Mouse (Mus musculus): Measurements from ENCODE around the gene Pip4k2a. TPM values are rescaled to one million over a fixed set of nuclear protein-coding genes. Genes with fewer than 3 reads are reported as not detected.

Gene Pip4k2a
- polyA plus RNA-seq, 1 experiment from 2014 or later: 8.1 TPM

DNA sequence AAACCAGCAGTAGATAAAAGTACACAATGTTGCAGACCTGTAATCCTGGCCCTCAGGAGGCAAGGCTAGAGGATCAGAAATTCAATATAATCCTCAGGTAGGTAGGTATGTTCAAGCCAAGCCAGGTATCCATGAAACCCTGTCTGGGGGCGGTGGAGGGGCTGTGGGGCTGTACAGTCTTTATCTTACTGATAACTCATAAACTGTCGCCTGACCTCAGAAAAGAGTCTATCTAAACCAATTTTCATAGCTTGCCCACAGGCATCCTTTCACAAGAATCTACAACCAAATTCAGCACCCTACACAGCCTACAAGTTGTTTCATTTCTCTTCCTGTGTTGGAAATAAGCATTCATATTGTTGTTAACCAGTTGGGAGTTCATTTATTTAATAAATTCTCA is 1.5 kb upstream of the Pip4k2a start:
- Histone ChIP-seq H3K4me1 (peaks cover 14% of the 10 kb centered on the region; the same call in 1 of the 2 replicates), H3K9ac (no peak overlapping the region), H3K27ac (no peak overlapping the region), H3K9me3 (no peaks in the 10 kb centered on the region), H3K4me2 (no peak overlapping the region), H3K36me3 (no peaks in the 10 kb centered on the region), H3K4me3 (no peak overlapping the region), H3K27me3 (no peaks in the 10 kb centered on the region)
- WGBS: 80% methylated on average over 2 of the region's 2 CpGs
- ATAC-seq (ENCODE audit: borderline replicate concordance, extremely low read depth, low FRiP score, low TSS enrichment): no peak

DNA sequence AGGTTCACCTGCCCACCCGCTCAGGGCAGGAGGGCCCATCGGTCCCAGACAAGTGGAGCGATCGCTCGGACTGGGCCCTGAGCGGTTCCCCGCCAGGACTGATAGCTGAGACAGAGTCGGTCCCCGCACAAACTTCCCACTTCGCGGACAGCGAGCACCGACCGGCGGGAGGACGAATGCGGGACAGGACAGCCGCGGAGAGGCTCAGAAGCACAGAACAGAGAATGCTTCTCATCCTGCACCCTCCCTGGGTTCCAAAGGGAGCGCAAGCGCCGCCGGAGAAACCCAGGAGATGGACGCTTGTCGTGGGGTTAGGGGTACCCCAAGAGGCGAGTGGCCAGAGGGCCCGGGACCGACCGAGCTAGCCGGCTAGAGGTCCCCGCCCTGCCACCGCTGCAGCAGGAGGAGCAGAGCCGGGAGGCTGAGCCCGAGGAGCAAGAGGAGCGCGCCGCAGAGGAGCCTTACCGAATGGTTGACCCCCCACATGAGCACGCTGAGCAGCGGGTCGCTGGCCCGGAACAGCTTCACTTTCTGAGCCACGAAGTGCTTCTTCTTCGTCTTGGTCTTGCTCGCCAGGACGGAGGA is 447 bp downstream of the Pip4k2a start:
- peak overlapping the region; percentile 97 for H3K4me2 ChIP-seq
- H3K27me3 ChIP-seq: no peaks in the 10 kb centered on the region
- under 1% methylated on average over 46 of the region's 46 CpGs for WGBS
- H3K27ac ChIP-seq: peak overlapping the region; percentile 93
- peaks cover 14% of the 10 kb centered on the region; the same call in 1 of the 2 replicates for H3K4me1 ChIP-seq
- H3K36me3 ChIP-seq: no peaks in the 10 kb centered on the region
- no peaks in the 10 kb centered on the region for H3K9me3 ChIP-seq
- ATAC-seq (ENCODE audit: borderline replicate concordance, extremely low read depth, low FRiP score, low TSS enrichment): peak; percentile 77
- H3K9ac ChIP-seq: peak overlapping the region; percentile 74
- peak overlapping the region; percentile 89 for H3K4me3 ChIP-seq

DNA sequence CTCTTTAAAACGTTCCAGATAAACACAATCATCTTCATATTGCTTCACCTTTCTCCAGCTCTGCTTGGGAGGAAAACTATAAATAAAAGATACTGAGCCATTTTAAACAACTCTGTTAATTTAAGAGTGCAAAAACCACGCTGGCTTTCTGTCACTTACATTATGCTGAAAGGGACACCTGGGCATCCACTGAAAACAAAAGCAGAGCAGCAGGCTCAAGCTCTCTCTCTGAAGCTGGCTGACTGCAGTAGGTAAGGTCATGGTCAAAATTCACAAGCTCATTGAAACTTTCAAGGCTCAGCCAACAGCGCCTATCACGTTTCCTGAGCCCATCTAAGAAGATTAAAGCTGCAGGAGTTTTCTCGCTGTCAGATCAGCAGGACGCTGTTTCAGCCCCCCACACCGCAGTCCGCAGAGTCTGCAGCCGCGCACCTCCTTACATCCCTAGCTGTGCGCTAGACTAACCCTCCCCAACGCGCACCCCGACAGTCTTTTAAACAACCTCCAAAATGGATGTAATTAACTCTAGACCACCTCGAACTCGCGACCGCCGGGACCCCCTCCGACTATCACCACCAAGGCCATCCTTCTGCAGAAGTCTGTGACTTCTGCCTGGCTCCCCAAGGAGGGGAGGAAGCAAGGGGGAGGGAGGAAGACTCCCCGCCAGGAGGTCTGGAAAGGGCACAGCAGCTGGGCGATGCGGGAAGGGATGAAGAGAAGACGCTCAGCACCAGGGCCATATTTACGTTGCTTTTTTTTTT is 1.3 kb downstream of the Pip4k2a start:
- no peaks in the 10 kb centered on the region for H3K36me3 ChIP-seq
- no peaks in the 10 kb centered on the region for H3K27me3 ChIP-seq
- H3K4me1 ChIP-seq: peaks cover 14% of the 10 kb centered on the region; the same call in 1 of the 2 replicates
- H3K4me2 ChIP-seq: peak overlapping the region; percentile 97
- H3K4me3 ChIP-seq: peak overlapping the region; percentile 89
- H3K9me3 ChIP-seq: no peaks in the 10 kb centered on the region
- no peak overlapping the region for H3K27ac ChIP-seq
- no peak for ATAC-seq (ENCODE audit: borderline replicate concordance, extremely low read depth, low FRiP score, low TSS enrichment)
- 0% methylated on average over 25 of the region's 25 CpGs for WGBS
- peak overlapping the region; percentile 74 for H3K9ac ChIP-seq

DNA sequence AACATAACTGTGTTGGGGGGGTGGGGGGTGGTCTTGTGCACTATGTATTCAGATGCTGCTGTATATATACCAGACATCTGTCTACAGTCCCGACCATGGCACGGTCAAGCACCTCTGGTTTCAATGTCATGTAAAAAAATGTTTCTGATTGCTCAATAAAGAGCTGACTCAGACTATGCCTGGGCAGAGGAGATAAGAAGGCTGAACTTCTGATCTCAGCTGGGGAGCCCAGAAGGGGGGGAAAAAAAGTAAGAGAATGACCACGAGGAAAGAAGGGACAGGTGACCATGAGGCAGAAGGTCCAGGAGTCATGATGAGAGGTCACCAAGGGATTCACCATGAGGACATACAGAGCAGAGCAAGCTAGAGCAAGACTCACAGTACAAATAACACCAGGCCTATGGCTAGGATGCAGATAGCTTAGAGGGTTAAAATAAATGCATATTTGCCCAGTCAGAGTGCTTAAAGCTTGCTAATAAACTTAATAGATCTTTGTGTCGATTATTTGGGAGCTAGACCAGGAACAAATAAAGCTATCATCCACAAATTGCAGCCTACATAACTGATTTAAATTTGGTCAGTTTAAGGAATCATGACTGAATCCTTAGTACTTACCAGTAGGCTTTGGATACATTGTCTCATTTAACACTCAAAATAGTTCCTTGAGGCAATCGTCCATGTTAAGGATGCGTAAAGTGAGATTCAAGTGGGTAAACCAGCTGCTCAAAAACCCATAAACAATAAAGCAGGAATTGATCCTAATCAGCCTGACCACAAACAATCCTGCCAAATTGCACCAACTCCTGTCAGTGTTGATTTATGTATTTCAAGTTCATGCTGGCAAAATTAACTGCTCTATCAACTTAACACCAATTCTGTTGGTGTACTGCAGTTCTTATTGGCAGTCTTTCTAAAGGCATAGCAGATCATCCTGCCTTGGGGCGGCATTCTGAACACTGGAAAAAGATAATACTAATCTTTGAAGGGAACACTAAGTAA is 5.1 kb downstream of the Pip4k2a start:
- Histone ChIP-seq H3K27ac (no peak overlapping the region), H3K4me1 (peaks cover 14% of the 10 kb centered on the region; the same call in 1 of the 2 replicates), H3K9me3 (no peaks in the 10 kb centered on the region), H3K36me3 (no peaks in the 10 kb centered on the region), H3K27me3 (no peaks in the 10 kb centered on the region), H3K4me2 (no peak overlapping the region), H3K4me3 (no peak overlapping the region), H3K9ac (no peak overlapping the region)
- 60% methylated on average over 7 of the region's 7 CpGs for WGBS
- ATAC-seq (ENCODE audit: borderline replicate concordance, extremely low read depth, low FRiP score, low TSS enrichment): no peak; the same call in 1 of the 2 replicates

DNA sequence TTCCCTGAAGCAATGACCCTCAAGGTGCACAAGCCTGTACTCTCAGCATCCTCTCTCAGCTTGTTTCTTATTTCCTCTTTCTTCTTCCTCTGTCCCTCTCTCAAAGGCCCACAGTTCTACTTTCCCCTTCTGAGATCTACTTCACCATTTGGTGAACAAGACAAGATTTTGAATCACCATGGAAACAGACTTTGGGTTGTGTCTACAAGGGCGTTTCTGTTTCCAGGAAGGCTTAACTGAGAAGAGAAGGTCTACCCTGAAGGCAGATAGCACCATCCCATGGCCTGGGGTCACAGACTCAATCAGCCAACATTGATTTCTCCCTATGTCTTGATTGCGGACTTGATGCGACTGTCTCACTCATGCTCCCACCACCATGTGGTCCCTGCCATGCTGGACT is 9.0 kb downstream of the Pip4k2a start:
- Histone ChIP-seq H3K4me3 (no peak overlapping the region), H3K4me1 (no peaks in the 10 kb centered on the region), H3K27ac (no peak overlapping the region), H3K27me3 (no peaks in the 10 kb centered on the region), H3K9ac (no peak overlapping the region), H3K36me3 (no peaks in the 10 kb centered on the region), H3K9me3 (no peaks in the 10 kb centered on the region), H3K4me2 (no peak overlapping the region)
- ATAC-seq (ENCODE audit: borderline replicate concordance, extremely low read depth, low FRiP score, low TSS enrichment): no peak
- 88% methylated on average over 3 of the region's 3 CpGs for WGBS

DNA sequence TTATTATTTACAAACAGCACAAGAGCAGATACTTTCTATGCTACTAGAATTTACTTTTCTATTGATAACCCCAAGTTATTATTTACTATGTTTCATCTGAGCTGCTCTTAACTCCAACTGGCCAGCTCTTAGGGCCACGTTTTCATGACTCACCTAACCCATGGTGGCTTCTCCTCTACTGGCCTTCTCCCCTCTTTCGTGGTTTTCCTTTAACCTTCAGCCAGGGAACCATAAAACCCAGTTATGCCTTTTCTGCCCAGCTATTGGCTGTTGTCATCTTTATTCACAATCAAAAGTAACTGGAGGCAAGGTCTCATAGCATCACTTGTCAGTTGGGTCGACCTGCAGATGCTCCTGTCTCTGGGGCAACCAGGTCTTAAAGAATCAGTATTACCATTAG is 12.4 kb downstream of the Pip4k2a start:
- Histone ChIP-seq H3K4me2 (no peak overlapping the region), H3K27me3 (no peaks in the 10 kb centered on the region), H3K9ac (no peak overlapping the region), H3K4me1 (no peaks in the 10 kb centered on the region), H3K9me3 (no peaks in the 10 kb centered on the region), H3K27ac (no peak overlapping the region), H3K36me3 (no peaks in the 10 kb centered on the region), H3K4me3 (no peak overlapping the region)
- 74% methylated on average over 3 of the region's 3 CpGs for WGBS
- no peak for ATAC-seq (ENCODE audit: borderline replicate concordance, extremely low read depth, low FRiP score, low TSS enrichment)

DNA sequence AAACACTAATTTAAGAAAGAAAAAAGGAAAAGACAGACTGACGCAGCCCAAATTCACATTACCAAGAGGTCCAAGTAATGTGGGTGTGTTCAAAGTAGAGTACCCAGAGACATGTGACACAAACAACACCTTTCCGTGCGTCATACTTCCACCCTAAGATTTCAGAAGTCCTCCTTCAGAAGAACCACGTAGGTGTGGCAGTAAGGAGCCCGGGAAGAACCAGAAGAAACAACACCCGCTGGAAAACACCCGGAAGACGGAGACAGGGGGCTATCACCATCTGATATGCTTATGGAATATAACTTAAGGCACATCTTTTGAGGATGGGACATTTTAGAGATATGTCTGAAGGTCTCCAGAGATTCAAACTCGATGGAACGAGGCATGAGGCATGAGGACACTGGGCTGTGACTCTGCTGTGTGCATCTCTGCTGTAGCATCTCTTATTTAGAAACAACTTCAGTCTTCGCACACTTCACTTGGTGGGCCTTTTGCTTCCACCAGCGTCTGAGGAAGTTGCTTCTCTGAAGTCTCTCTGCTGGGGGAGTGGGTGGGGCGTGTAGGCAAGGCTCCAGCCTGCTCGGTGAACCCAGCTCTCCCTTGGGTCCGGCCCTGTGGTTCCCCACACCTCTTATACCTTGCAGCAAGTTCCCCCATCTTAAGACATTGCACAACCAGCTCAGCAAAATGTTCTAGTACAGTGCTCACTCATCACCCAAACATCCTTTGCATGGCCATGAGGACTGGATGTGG is 13.7 kb downstream of the Pip4k2a start:
- H3K4me2 ChIP-seq: no peak overlapping the region
- no peak overlapping the region for H3K4me3 ChIP-seq
- H3K27ac ChIP-seq: no peak overlapping the region
- no peaks in the 10 kb centered on the region for H3K36me3 ChIP-seq
- H3K27me3 ChIP-seq: no peaks in the 10 kb centered on the region
- no peak for ATAC-seq (ENCODE audit: borderline replicate concordance, extremely low read depth, low FRiP score, low TSS enrichment)
- H3K9ac ChIP-seq: no peak overlapping the region
- no peaks in the 10 kb centered on the region for H3K4me1 ChIP-seq
- no peaks in the 10 kb centered on the region for H3K9me3 ChIP-seq
- 89% methylated on average over 15 of the region's 15 CpGs for WGBS

DNA sequence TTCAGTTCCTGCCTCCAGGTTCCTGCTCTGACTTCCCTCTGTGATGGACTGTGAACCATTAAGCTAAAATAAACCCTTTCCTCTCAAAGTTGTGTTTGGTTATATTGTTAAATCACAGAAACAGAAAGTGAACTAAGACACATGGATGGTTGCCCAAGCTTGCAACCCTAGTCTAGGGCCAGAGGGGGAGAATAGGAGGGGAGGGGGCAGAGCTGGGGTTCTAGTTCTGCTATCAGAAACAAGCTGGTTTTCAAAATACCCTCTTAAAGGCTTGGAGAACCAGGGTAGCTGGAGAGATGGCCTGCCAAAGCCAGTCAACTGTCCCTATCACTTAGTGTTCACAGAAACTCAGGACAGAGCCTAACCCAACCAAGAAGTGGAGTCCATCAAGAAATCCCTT is 14.4 kb downstream of the Pip4k2a start:
- no peaks in the 10 kb centered on the region for H3K27me3 ChIP-seq
- H3K9ac ChIP-seq: no peak overlapping the region
- H3K9me3 ChIP-seq: no peaks in the 10 kb centered on the region
- no peak for ATAC-seq (ENCODE audit: borderline replicate concordance, extremely low read depth, low FRiP score, low TSS enrichment)
- no peak overlapping the region for H3K4me3 ChIP-seq
- H3K4me1 ChIP-seq: no peaks in the 10 kb centered on the region
- no peak overlapping the region for H3K27ac ChIP-seq
- no peaks in the 10 kb centered on the region for H3K36me3 ChIP-seq
- no peak overlapping the region for H3K4me2 ChIP-seq

DNA sequence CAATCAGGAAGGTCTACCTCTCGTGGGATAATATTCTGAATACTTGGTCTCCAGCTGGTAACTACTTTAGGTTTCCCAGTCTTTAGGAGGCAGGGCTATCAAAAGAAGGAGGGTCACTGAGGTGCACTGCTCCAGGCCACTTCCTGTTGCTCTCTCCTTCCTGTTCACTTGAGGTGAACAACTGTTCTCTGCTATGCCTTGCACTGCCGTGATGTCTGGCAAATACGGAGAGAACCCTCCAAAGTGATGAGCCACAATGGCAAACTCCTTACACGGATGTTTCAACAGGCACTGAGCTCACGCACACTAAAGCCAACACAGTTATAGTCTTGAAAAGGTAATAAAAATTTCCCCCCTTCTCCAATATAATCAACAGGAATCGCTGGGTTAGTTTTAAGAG is 15.3 kb downstream of the Pip4k2a start:
- H3K9me3 ChIP-seq: no peaks in the 10 kb centered on the region
- H3K4me1 ChIP-seq: no peaks in the 10 kb centered on the region
- no peaks in the 10 kb centered on the region for H3K27me3 ChIP-seq
- no peak overlapping the region for H3K4me3 ChIP-seq
- H3K9ac ChIP-seq: no peak overlapping the region
- no peak for ATAC-seq (ENCODE audit: borderline replicate concordance, extremely low read depth, low FRiP score, low TSS enrichment)
- 74% methylated on average over 6 of the region's 6 CpGs for WGBS
- H3K27ac ChIP-seq: no peak overlapping the region
- H3K4me2 ChIP-seq: no peak overlapping the region
- no peaks in the 10 kb centered on the region for H3K36me3 ChIP-seq

DNA sequence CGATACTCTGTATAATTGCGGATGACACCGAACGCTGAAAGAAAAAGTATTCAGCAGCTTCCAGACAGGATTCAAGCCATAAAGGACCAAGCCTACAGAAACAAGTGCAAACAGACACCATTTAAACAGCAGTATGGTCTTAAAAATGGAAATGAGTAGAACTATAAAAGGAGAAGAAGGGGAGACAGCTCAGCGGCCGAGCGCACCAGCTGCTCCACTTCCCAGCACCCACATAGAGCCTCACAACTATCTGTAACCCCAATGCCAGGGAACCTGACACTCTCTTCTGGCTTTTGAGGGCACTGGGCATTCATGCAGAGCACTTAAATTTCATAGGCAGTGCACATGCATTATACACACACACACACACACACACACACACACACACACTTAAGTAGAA is 18.3 kb downstream of the Pip4k2a start:
- ATAC-seq (ENCODE audit: borderline replicate concordance, extremely low read depth, low FRiP score, low TSS enrichment): no peak
- H3K4me2 ChIP-seq: no peak overlapping the region
- H3K27ac ChIP-seq: no peak overlapping the region
- no peaks in the 10 kb centered on the region for H3K27me3 ChIP-seq
- no peak overlapping the region for H3K4me3 ChIP-seq
- no peaks in the 10 kb centered on the region for H3K9me3 ChIP-seq
- WGBS: 82% methylated on average over 7 of the region's 7 CpGs
- H3K4me1 ChIP-seq: no peaks in the 10 kb centered on the region
- no peaks in the 10 kb centered on the region for H3K36me3 ChIP-seq
- no peak overlapping the region for H3K9ac ChIP-seq

DNA sequence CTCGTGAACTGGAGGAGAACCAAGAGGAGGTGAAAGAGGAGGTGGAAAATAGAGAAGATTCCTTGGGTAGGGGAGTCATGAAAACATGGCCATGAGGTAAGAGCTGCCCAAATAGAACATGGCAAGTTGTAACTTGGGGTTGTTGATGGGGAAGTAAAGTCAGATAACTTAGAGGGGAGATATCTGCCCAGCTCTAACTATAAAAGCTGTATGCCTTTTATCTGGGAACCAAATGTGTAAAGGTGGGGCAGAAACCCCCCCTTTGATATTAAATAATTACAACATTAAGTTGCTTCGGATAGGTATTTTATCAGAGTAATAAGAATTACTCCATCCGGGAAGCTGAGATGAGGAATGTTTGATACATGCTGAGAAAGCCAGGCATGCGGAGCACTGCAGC is 18.9 kb downstream of the Pip4k2a start:
- 90% methylated on average over 4 of the region's 4 CpGs for WGBS
- ATAC-seq (ENCODE audit: borderline replicate concordance, extremely low read depth, low FRiP score, low TSS enrichment): no peak
- no peaks in the 10 kb centered on the region for H3K36me3 ChIP-seq

More for the DNA sequence above, 18.9 kb downstream of the Pip4k2a start:
- Histone ChIP-seq H3K9ac (no peak overlapping the region), H3K4me2 (no peak overlapping the region), H3K4me3 (no peak overlapping the region), H3K4me1 (no peaks in the 10 kb centered on the region), H3K27me3 (no peaks in the 10 kb centered on the region), H3K9me3 (no peaks in the 10 kb centered on the region), H3K27ac (no peak overlapping the region)
